Mouse (Mus musculus): ENCODE data around the gene Rapgef1. TPM values are rescaled to one million over a fixed set of nuclear protein-coding genes. Genes with fewer than 3 reads are reported as not detected.

The Rapgef1 gene
- polyA plus RNA-seq, 2 experiments, result 20.8 to 51.1 TPM

DNA sequence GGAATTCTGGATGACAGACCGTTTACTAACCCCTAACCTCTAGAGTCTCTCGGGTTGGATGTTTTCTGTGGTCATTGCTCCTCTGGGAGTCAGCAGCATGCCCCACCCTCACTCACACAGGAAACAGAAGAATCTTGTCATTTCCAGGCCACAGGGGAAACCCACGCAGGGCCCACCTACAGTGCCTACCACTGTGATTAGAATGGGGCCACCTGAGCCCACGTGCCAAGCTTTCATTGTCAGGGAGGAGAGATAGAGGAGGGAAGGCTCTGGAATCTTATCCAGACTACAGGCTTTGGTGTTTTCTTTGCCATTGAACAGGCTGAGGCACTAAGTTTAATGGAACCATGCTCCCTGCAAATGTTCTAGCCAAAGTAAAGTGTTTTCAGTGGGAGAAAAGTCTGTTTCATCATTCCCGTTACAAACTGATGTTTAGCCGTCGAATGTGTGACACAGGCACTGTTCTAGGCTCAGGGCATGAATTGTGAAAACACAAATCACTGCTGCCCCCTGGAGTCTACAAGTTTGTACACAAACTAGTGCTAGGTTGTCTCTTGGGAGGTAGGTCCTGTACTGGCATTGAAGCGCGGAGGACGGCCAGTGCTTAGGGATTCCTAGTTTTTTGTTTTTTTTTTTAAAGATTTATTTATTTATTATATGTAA lies 30.4 kb downstream of the Rapgef1 start:
- Histone ChIP-seq H3K36me3 (ENCODE audit: control insufficient read depth, insufficient read depth, low read length) (no peaks in the 10 kb centered on the region), H3K4me1 (ENCODE audit: control insufficient read depth, insufficient read depth, low read length) (peaks cover 17% of the 10 kb centered on the region), H3K9me3 (ENCODE audit: control insufficient read depth, low read length) (no peaks in the 10 kb centered on the region), H3K27ac (replicated peaks; ENCODE audit: low read depth, low read length) (no peak overlapping the region), H3K27me3 (ENCODE audit: control insufficient read depth, insufficient read depth, low read length) (no peaks in the 10 kb centered on the region), H3K4me3 (replicated peaks; ENCODE audit: low read length) (no peak overlapping the region), H3K9ac (ENCODE audit: low read depth, low read length, severe bottlenecking) (no peak overlapping the region; the same call in 1 of the 2 replicates), H3K4me2 (replicated peaks; ENCODE audit: low read depth, low read length, severe bottlenecking) (no peak overlapping the region)
- 84% methylated on average over 10 of the region's 10 CpGs for whole genome bisulfite sequencing
- TF ChIP-seq POLR2A (IDR thresholded peaks at IDR 0.05; ENCODE audit: borderline replicate concordance, extremely low read depth, insufficient read depth, insufficient read length), result no peak
- DNase-seq (ENCODE audit: low spot score) (no peak), ATAC-seq (ENCODE audit: low FRiP score, low read depth) (no peak)

DNA sequence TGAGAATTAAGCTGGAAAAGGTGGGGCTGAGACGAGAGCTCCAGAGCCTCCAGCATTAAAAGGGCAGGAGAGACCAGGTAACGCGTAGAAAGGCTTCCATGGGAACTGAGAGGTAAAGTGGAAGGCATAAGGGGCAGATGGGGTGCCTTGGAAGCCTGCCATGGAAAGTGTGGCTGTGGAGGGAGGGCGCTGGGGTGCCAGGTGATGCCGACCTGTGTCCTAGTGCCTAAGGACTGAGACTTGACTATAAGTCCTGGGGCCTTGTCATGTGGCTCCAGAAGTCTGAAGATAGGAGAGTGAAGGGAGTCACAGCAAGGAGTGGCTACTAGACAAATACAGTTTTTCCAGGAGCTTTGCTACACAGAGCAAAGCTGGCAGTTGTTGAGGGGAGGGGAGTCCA lies 32.4 kb downstream of the Rapgef1 start:
- no peak overlapping the region for H3K9ac ChIP-seq (ENCODE audit: low read depth, low read length, severe bottlenecking)
- no peaks in the 10 kb centered on the region for H3K9me3 ChIP-seq (ENCODE audit: control insufficient read depth, low read length)
- no peak overlapping the region for H3K4me3 ChIP-seq (replicated peaks; ENCODE audit: low read length)
- DNase-seq (ENCODE audit: low spot score), result no peak
- H3K36me3 ChIP-seq (ENCODE audit: control insufficient read depth, insufficient read depth, low read length), result no peaks in the 10 kb centered on the region
- H3K4me2 ChIP-seq (replicated peaks; ENCODE audit: low read depth, low read length, severe bottlenecking), result no peak overlapping the region
- H3K27ac ChIP-seq (replicated peaks; ENCODE audit: low read depth, low read length), result no peak overlapping the region
- no peak for ATAC-seq (ENCODE audit: low FRiP score, low read depth)
- H3K4me1 ChIP-seq (ENCODE audit: control insufficient read depth, insufficient read depth, low read length), result peaks cover 8% of the 10 kb centered on the region
- H3K27me3 ChIP-seq (ENCODE audit: control insufficient read depth, insufficient read depth, low read length), result no peaks in the 10 kb centered on the region
- WGBS, result 76% methylated on average over 5 of the region's 5 CpGs
- TF ChIP-seq POLR2A (IDR thresholded peaks at IDR 0.05; ENCODE audit: borderline replicate concordance, extremely low read depth, insufficient read depth, insufficient read length), result no peak

DNA sequence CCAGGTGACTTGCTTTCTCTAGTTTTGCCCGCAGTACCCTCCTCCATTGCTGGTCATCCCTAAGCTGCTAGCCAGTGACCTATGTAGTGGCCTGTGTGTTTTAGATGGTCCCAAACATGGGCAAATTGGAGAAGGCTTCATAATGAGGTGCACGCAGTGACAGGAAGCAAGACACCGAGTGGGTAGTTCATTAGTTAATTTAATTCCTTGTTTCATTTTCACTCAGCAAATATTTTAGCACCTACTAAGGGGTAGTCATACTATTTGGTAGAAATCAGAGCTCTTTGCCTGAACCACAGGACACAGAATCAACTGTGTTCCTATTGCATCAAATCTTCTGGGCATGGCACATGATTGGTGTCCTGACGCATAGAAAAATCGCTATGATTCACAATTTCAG lies 35.9 kb downstream of the Rapgef1 start:
- Histone ChIP-seq H3K9ac (ENCODE audit: low read depth, low read length, severe bottlenecking) (no peak overlapping the region), H3K9me3 (ENCODE audit: control insufficient read depth, low read length) (no peaks in the 10 kb centered on the region), H3K4me3 (replicated peaks; ENCODE audit: low read length) (no peak overlapping the region), H3K27ac (replicated peaks; ENCODE audit: low read depth, low read length) (no peak overlapping the region), H3K4me2 (replicated peaks; ENCODE audit: low read depth, low read length, severe bottlenecking) (no peak overlapping the region), H3K36me3 (ENCODE audit: control insufficient read depth, insufficient read depth, low read length) (no peaks in the 10 kb centered on the region), H3K27me3 (ENCODE audit: control insufficient read depth, insufficient read depth, low read length) (no peaks in the 10 kb centered on the region), H3K4me1 (ENCODE audit: control insufficient read depth, insufficient read depth, low read length) (no peaks in the 10 kb centered on the region)
- DNase-seq (ENCODE audit: low spot score) (no peak), ATAC-seq (ENCODE audit: low FRiP score, low read depth) (no peak)
- no peak for TF ChIP-seq POLR2A (IDR thresholded peaks at IDR 0.05; ENCODE audit: borderline replicate concordance, extremely low read depth, insufficient read depth, insufficient read length)
- WGBS, result 85% methylated on average over 5 of the region's 5 CpGs

DNA sequence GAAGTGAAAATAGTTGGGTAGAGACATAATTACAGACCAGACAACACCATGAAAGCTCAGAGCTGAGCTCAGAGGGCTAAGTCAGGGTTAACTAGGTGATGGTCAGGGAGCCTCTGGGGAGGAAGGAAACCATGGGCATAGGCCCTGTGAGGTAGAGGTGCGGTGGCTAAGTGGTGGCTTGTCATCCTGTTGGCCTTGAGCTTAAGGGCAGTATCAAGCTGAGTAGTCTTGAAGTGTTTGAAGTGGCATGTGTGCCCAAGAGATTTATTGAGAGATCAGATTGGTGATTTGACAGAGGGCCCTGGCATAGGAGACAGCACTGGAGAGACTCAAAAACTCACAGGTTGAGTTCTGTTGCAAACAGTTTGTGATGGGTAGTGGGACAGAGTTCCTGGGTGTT lies 36.6 kb downstream of the Rapgef1 start:
- Histone ChIP-seq H3K27ac (replicated peaks; ENCODE audit: low read depth, low read length) (no peak overlapping the region), H3K4me3 (replicated peaks; ENCODE audit: low read length) (no peak overlapping the region), H3K36me3 (ENCODE audit: control insufficient read depth, insufficient read depth, low read length) (no peaks in the 10 kb centered on the region), H3K9me3 (ENCODE audit: control insufficient read depth, low read length) (no peaks in the 10 kb centered on the region), H3K27me3 (ENCODE audit: control insufficient read depth, insufficient read depth, low read length) (no peaks in the 10 kb centered on the region), H3K4me1 (ENCODE audit: control insufficient read depth, insufficient read depth, low read length) (no peaks in the 10 kb centered on the region), H3K9ac (ENCODE audit: low read depth, low read length, severe bottlenecking) (no peak overlapping the region), H3K4me2 (replicated peaks; ENCODE audit: low read depth, low read length, severe bottlenecking) (no peak overlapping the region)
- no peak for TF ChIP-seq POLR2A (IDR thresholded peaks at IDR 0.05; ENCODE audit: borderline replicate concordance, extremely low read depth, insufficient read depth, insufficient read length)
- ATAC-seq (ENCODE audit: low FRiP score, low read depth) (no peak), DNase-seq (ENCODE audit: low spot score) (no peak)
- WGBS, result 92% methylated on average over 1 of the region's 1 CpGs

DNA sequence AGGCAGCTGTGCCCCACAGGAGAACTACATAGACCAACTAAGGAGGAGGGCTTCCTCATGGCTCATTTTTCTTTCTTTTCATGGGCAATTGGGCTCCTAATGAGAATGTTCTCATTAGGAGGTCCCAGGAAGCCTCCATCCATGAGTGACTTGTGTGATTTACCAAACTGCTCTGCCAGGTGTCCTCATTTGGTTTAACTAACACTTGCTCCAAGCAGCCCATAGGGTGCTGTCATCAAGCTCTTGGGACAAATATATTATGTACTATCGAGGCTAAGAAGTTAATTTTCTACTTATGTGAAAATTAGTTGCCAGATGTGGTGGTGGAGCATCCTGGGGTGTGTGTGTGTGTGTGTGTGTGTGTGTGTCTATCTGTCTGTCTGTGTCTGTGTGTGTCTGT lies 37.6 kb downstream of the Rapgef1 start:
- no peak overlapping the region for H3K9ac ChIP-seq (ENCODE audit: low read depth, low read length, severe bottlenecking)
- WGBS, result 29% methylated on average over 1 of the region's 1 CpGs

More for the DNA sequence above, 37.6 kb downstream of the Rapgef1 start:
- Histone ChIP-seq H3K4me2 (replicated peaks; ENCODE audit: low read depth, low read length, severe bottlenecking) (no peak overlapping the region), H3K27me3 (ENCODE audit: control insufficient read depth, insufficient read depth, low read length) (no peaks in the 10 kb centered on the region), H3K27ac (replicated peaks; ENCODE audit: low read depth, low read length) (no peak overlapping the region), H3K4me3 (replicated peaks; ENCODE audit: low read length) (no peak overlapping the region), H3K36me3 (ENCODE audit: control insufficient read depth, insufficient read depth, low read length) (no peaks in the 10 kb centered on the region), H3K9me3 (ENCODE audit: control insufficient read depth, low read length) (no peaks in the 10 kb centered on the region), H3K4me1 (ENCODE audit: control insufficient read depth, insufficient read depth, low read length) (peaks cover 3% of the 10 kb centered on the region; the same call in 1 of the 2 replicates)
- TF ChIP-seq POLR2A (IDR thresholded peaks at IDR 0.05; ENCODE audit: borderline replicate concordance, extremely low read depth, insufficient read depth, insufficient read length), result no peak
- no peak for DNase-seq (ENCODE audit: low spot score)
- no peak for ATAC-seq (ENCODE audit: low FRiP score, low read depth)
